Mouse (Mus musculus) heart, postnatal 10 days (tissue): ENCODE measurements around the gene Pdzrn3. TPM values are rescaled to one million over a fixed set of nuclear protein-coding genes. Genes with fewer than 3 reads are reported as not detected.

Experiments used
- DNase-seq, 2 experiments: peaks; one replicate each; pipeline ENCODE4 v3.0.0; 2021
- intact Hi-C: fragments of 180-260 bp; cut with DNase I; formaldehyde crosslinking; loops from one replicate; pipeline ENCODE4 v1.15.1; 2025
- total RNA-seq, 2 experiments: library from RNA; stranded (reverse); gene quantifications; 2 replicates each; pipeline ENCODE4 v1.2.3; 2021

Gene Pdzrn3
- total RNA-seq, 2 experiments from 2014 or later, result 41.4 to 69.5 TPM

GRCm38 (mm10) chr6:101270095-101270826 lies 107.4 kb downstream of the Pdzrn3 start:
- intact Hi-C loops, result no loop called here

GRCm38 (mm10) chr6:101269335-101270094 lies 108.2 kb downstream of the Pdzrn3 start:
- intact Hi-C loops, result no loop called here
- DNase-seq, result no peak

More at GRCm38 (mm10) chr6:101270095-101270826, 107.4 kb downstream of the Pdzrn3 start:
- DNase-seq, result no peak

- intact Hi-C loops, result no loop called here
- DNase-seq, result no peak
Measured at GRCm38 (mm10) chr6:101268266-101268665, 109.4 kb downstream of the Pdzrn3 start.

- intact Hi-C loops, result loop anchor here (1.0 to 2.0 kb wide), 3 partner anchors 110 to 350 kb away; partner anchors contain the start of gene Pdzrn3
Measured at GRCm38 (mm10) chr6:101266787-101267186, 110.9 kb downstream of the Pdzrn3 start.

GRCm38 (mm10) chr6:101263544-101263943 lies 114.2 kb downstream of the Pdzrn3 start:
- no peak for DNase-seq
- intact Hi-C loops, result loop anchor here (5.0 kb wide), 1 partner anchor 591 kb away; the partner anchor contains the start of gene Shq1

More at GRCm38 (mm10) chr6:101266787-101267186, 110.9 kb downstream of the Pdzrn3 start:
- peak; percentile 90 for DNase-seq

- DNase-seq, result peak; percentile 49 to 72
- intact Hi-C loops, result loop anchor here (1.0 to 5.0 kb wide), 3 partner anchors 41 to 589 kb away; partner anchors contain the start of gene Shq1
Measured at GRCm38 (mm10) chr6:101261513-101261912, 116.2 kb downstream of the Pdzrn3 start.

GRCm38 (mm10) chr6:101259411-101259810 lies 118.3 kb downstream of the Pdzrn3 start:
- intact Hi-C loops, result no loop called here
- DNase-seq, result no peak

- intact Hi-C loops, result no loop called here
- DNase-seq, result no peak
Measured at GRCm38 (mm10) chr6:101257418-101257817, 120.3 kb downstream of the Pdzrn3 start.

GRCm38 (mm10) chr6:101254652-101255051 lies 123.0 kb downstream of the Pdzrn3 start:
- intact Hi-C loops, result no loop called here
- DNase-seq, result no peak

- intact Hi-C loops, result no loop called here
- no peak for DNase-seq
Measured at GRCm38 (mm10) chr6:101251916-101252603, 125.6 kb downstream of the Pdzrn3 start.

GRCm38 (mm10) chr6:101251160-101251559 lies 126.5 kb downstream of the Pdzrn3 start:
- intact Hi-C loops, result no loop called here
- DNase-seq, result peak in 1 of 2 experiments; percentile 26

- intact Hi-C loops, result no loop called here
Measured at GRCm38 (mm10) chr6:101246137-101246536, 131.6 kb downstream of the Pdzrn3 start.

GRCm38 (mm10) chr6:101244355-101244754 lies 133.3 kb downstream of the Pdzrn3 start:
- intact Hi-C loops, result no loop called here
- DNase-seq, result no peak

More at GRCm38 (mm10) chr6:101246137-101246536, 131.6 kb downstream of the Pdzrn3 start:
- DNase-seq, result no peak

GRCm38 (mm10) chr6:101243189-101243815 lies 134.4 kb downstream of the Pdzrn3 start:
- DNase-seq, result no peak
- intact Hi-C loops, result no loop called here

- intact Hi-C loops, result no loop called here
- DNase-seq, result no peak
Measured at GRCm38 (mm10) chr6:101236641-101237246, 141.0 kb downstream of the Pdzrn3 start.

- intact Hi-C loops, result no loop called here
- DNase-seq, result no peak
Measured at GRCm38 (mm10) chr6:101236230-101236629, 141.5 kb downstream of the Pdzrn3 start.

GRCm38 (mm10) chr6:101234349-101234748 lies 143.3 kb downstream of the Pdzrn3 start:
- intact Hi-C loops, result no loop called here
- DNase-seq, result no peak

- DNase-seq, result no peak
- intact Hi-C loops, result no loop called here
Measured at GRCm38 (mm10) chr6:101233680-101234079, 144.0 kb downstream of the Pdzrn3 start.

GRCm38 (mm10) chr6:101227294-101227855 lies 150.3 kb downstream of the Pdzrn3 start:
- DNase-seq, result no peak
- intact Hi-C loops, result no loop called here

- intact Hi-C loops, result loop anchor here (1.0 to 5.0 kb wide), 3 partner anchors 41 to 396 kb away; no protein-coding TSS in a partner anchor
- no peak for DNase-seq
Measured at GRCm38 (mm10) chr6:101220307-101220706, 157.4 kb downstream of the Pdzrn3 start.
